ENCODE assay signal across 22 mouse cellular contexts in genomic region chr17:13819342-13819741, GRCm38 (mm10). TPM values are rescaled to one million over a fixed set of nuclear protein-coding genes. Genes with fewer than 3 reads are reported as not detected.
DNase-seq lines count a peak whose midpoint lies in the region; ATAC-seq and TF ChIP-seq lines count a peak whose summit lies in the region.
"Had no signal": no experiment of that assay in that cellular context is flagged by ENCODE, and none has a peak within 500 bp of the region (broad histone marks: within the 10 kb centered on the region; RNA-seq: fewer than 3 reads in every experiment).

No protein-coding gene starts in this region.

- no peaks in the 10 kb centered on the region for H3K9me3 ChIP-seq in liver, postnatal 0 days (ENCODE audit: low read length)
- H3K9me3 ChIP-seq: G1E had no signal

- ATAC-seq in liver, postnatal 0 days: no peak
- ATAC-seq: activated CD4-positive, CD25-positive, alpha-beta regulatory T cell, adult 4 months; CD4-positive, CD25-positive, alpha-beta regulatory T cell, adult 4 months; Patski had no signal

- H3K4me3 ChIP-seq in heart, adult 2 months: no peak overlapping the region
- H3K4me3 ChIP-seq in liver, adult 2 months (ENCODE audit: insufficient read depth, low read depth, low read length): no peak overlapping the region
- H3K4me3 ChIP-seq in liver, postnatal 0 days (ENCODE audit: low read depth, low read length): no peak overlapping the region
- H3K4me3 ChIP-seq in myocyte: no peak overlapping the region

- no peak for TF ChIP-seq EP300 in heart, adult 2 months (IDR thresholded peaks at IDR 0.05; ENCODE audit: insufficient read depth, low read depth, low read length)
- no peak for TF ChIP-seq EP300 in liver, postnatal 0 days (IDR thresholded peaks at IDR 0.05; ENCODE audit: low read depth)

- peak; percentile 16 for DNase-seq in heart, adult 11 months
- DNase-seq in heart, adult 2 months: no peak
- DNase-seq in liver, adult 2 months (ENCODE audit: extremely low read depth, low read depth, low spot score): peak; percentile 66
- DNase-seq in liver, postnatal 0 days: no peak
- no peak for DNase-seq in natural killer cell, adult 2 months (ENCODE audit: low spot score in 2 of 2)
- DNase-seq: adrenal gland, adult 2 months; adrenal gland, adult 8-10 months; adrenal gland, postnatal 10 days; adrenal gland, postnatal 14 days; adrenal gland, postnatal 25 days; adrenal gland, postnatal 36 days; B cell, adult 2 months; cerebellum, adult 11 months; cerebellum, adult 11-12 months; cerebellum, adult 18-20 months had no signal

- 89% methylated on average over 4 of the region's 4 CpGs for WGBS in heart, adult 2 months
- WGBS in liver, adult 2 months: 40% methylated on average over 4 of the region's 4 CpGs
- WGBS in liver, postnatal 0 days (ENCODE audit: insufficient replicate concordance): 81% methylated on average over 4 of the region's 4 CpGs

- H3K9ac ChIP-seq in heart, adult 2 months (ENCODE audit: low read depth, low read length): no peak overlapping the region
- no peak overlapping the region for H3K9ac ChIP-seq in liver, adult 2 months (ENCODE audit: low read depth, low read length)
- H3K9ac ChIP-seq in liver, postnatal 0 days (replicated peaks): no peak overlapping the region

- H3K27me3 ChIP-seq in heart, adult 2 months (ENCODE audit: control insufficient read depth, insufficient read depth, low read length): no peaks in the 10 kb centered on the region
- H3K27me3 ChIP-seq in liver, adult 2 months (ENCODE audit: control insufficient read depth, insufficient read depth, low read length): no peaks in the 10 kb centered on the region
- H3K27me3 ChIP-seq in liver, postnatal 0 days (ENCODE audit: insufficient read depth, low read length): no peaks in the 10 kb centered on the region
- no peaks in the 10 kb centered on the region for H3K27me3 ChIP-seq in myocyte (ENCODE audit: control insufficient read depth, insufficient read depth, insufficient read length)
- H3K27me3 ChIP-seq: CH12.LX, Patski had no signal

- no peaks in the 10 kb centered on the region; the same call in 1 of the 2 replicates for H3K36me3 ChIP-seq in heart, adult 2 months (ENCODE audit: control insufficient read depth, insufficient read depth, low read length)
- H3K36me3 ChIP-seq in liver, adult 2 months (ENCODE audit: control insufficient read depth, insufficient read depth, low read length): peaks cover 6% of the 10 kb centered on the region
- H3K36me3 ChIP-seq in liver, postnatal 0 days (replicated peaks; ENCODE audit: insufficient read depth, low read length): no peaks in the 10 kb centered on the region
- H3K36me3 ChIP-seq in myocyte (ENCODE audit: control insufficient read depth, insufficient read depth): peaks cover 8% of the 10 kb centered on the region
- H3K36me3 ChIP-seq: G1E had no signal

- H3ac ChIP-seq in myocyte (ENCODE audit: control insufficient read depth, insufficient read length): no peak overlapping the region

- H3K27ac ChIP-seq in heart, adult 2 months: no peak overlapping the region
- peak overlapping the region; percentile 71 for H3K27ac ChIP-seq in liver, adult 2 months (replicated peaks; ENCODE audit: insufficient read depth, low read depth, low read length)
- H3K27ac ChIP-seq in liver, postnatal 0 days (ENCODE audit: low read depth): no peak overlapping the region

- TF ChIP-seq POLR2A in heart, adult 2 months (IDR thresholded peaks at IDR 0.05; ENCODE audit: insufficient read depth, low read depth, low read length): no peak
- TF ChIP-seq POLR2A in liver, adult 2 months (IDR thresholded peaks at IDR 0.05; ENCODE audit: extremely low read depth, insufficient read depth, low read length): no peak
- no peak for TF ChIP-seq POLR2A in myocyte (IDR thresholded peaks at IDR 0.05; ENCODE audit: insufficient read length, low read depth)

- intact Hi-C loops in heart, adult 2 months (cut with DNase I): no loop called here

- TF ChIP-seq CTCF in heart, adult 2 months (IDR thresholded peaks at IDR 0.05): no peak
- no peak for TF ChIP-seq CTCF in liver, adult 2 months (IDR thresholded peaks at IDR 0.05; ENCODE audit: low read depth, low read length)
- no peak for TF ChIP-seq CTCF in liver, postnatal 0 days (IDR thresholded peaks at IDR 0.05; ENCODE audit: low read depth)

- no peak overlapping the region for H3K4me2 ChIP-seq in liver, postnatal 0 days (ENCODE audit: low read depth, low read length)
- peak overlapping the region; percentile 5 for H3K4me2 ChIP-seq in myocyte (ENCODE audit: low read depth)

- no peaks in the 10 kb centered on the region for H3K79me2 ChIP-seq in heart, adult 2 months (replicated peaks; ENCODE audit: control insufficient read depth, insufficient read depth, low read length)
- H3K79me2 ChIP-seq in liver, adult 2 months (ENCODE audit: control insufficient read depth, insufficient read depth, low read length): no peaks in the 10 kb centered on the region
- no peaks in the 10 kb centered on the region for H3K79me2 ChIP-seq in myocyte (ENCODE audit: control insufficient read depth, insufficient read depth)

- H3K4me1 ChIP-seq in heart, adult 2 months (ENCODE audit: control insufficient read depth, insufficient read depth, low read length): no peaks in the 10 kb centered on the region
- peaks cover 12% of the 10 kb centered on the region for H3K4me1 ChIP-seq in liver, adult 2 months (ENCODE audit: control insufficient read depth, insufficient read depth, low read length)
- no peaks in the 10 kb centered on the region for H3K4me1 ChIP-seq in liver, postnatal 0 days (ENCODE audit: insufficient read depth)

TF ChIP-seq in myocyte, 11 proteins besides CTCF, POLR2A, EP300 and RAD21:
- TF ChIP-seq MAX (IDR thresholded peaks at IDR 0.05; ENCODE audit: low read depth): no peak
- TF ChIP-seq CEBPB (IDR thresholded peaks at IDR 0.05; ENCODE audit: insufficient read depth, poor library complexity, severe bottlenecking): no peak
- no peak for TF ChIP-seq SRF (IDR thresholded peaks at IDR 0.05; ENCODE audit: control insufficient read depth, insufficient read length, low read depth)
- TF ChIP-seq REST (IDR thresholded peaks at IDR 0.05; ENCODE audit: insufficient read depth, insufficient read length): no peak
- TF ChIP-seq E2F4 (IDR thresholded peaks at IDR 0.05; ENCODE audit: insufficient read depth): no peak
- TF ChIP-seq USF1 (IDR thresholded peaks at IDR 0.05; ENCODE audit: low read depth): no peak
- peak; percentile 53 for TF ChIP-seq TCF12 (IDR thresholded peaks at IDR 0.05; ENCODE audit: insufficient read depth, poor library complexity, severe bottlenecking)
- TF ChIP-seq MYOG (IDR thresholded peaks at IDR 0.05; ENCODE audit: control insufficient read depth in 1 of 3, insufficient read depth in 1 of 3, insufficient read length in 2 of 3, low read depth in 2 of 3): peak in 1 of 3 experiments; percentile 48
- TF ChIP-seq MYOD1 (IDR thresholded peaks at IDR 0.05; ENCODE audit: control insufficient read depth in 1 of 3, insufficient read length in 2 of 3, low read depth in 2 of 3): peak in 2 of 3 experiments; percentile 64 to 65
- TF ChIP-seq POLR2AphosphoS2 (IDR thresholded peaks at IDR 0.05; ENCODE audit: insufficient read length, low read depth): no peak
- peak; percentile 46 for TF ChIP-seq TCF3 (IDR thresholded peaks at IDR 0.05; ENCODE audit: insufficient read length, low read depth)

RNA-seq across cellular contexts. Expression of gene Tcte2, which starts 57.7 kb away (rescaled TPM):
- 1 to 10 TPM; 3.8 to 6.3 TPM for total RNA-seq in heart, adult 2 months (2021)
- polyA plus RNA-seq in heart, adult 2 months (2012; rRNA removed): 2.5 and 3.5 TPM in 2 replicates
- 1.5 and 1.7 TPM in 2 replicates for total RNA-seq in liver, adult 2 months (2014; rRNA removed)
- 0.94 and 1.1 TPM in 2 replicates for polyA plus RNA-seq in liver, adult 2 months (2012; rRNA removed)
- 0.42 and 0.45 TPM in 2 replicates for polyA plus RNA-seq in liver, postnatal 0 days (2015; fragmentation: Nextera tagmentation; extraction: Ambion mirVana)
- 0.97 TPM for polyA plus RNA-seq in myocyte (2012; fragmentation: generic; extraction: Trizol)
- total RNA-seq: MEL had no signal
- polyA plus RNA-seq: activated CD4-positive, CD25-positive, alpha-beta regulatory T cell, adult 4 months; CD4-positive, CD25-positive, alpha-beta regulatory T cell, adult 4 months; G1E had no signal

RNA-seq across cellular contexts. Expression of gene Afdn, which starts 59.0 kb away (rescaled TPM):
- total RNA-seq in heart, adult 2 months (2021): 10 to 100 TPM; 60.7 to 90.9 TPM
- 36.9 and 69.6 TPM in 2 replicates for polyA plus RNA-seq in heart, adult 2 months (2012; rRNA removed)
- total RNA-seq in liver, adult 2 months (2014; rRNA removed): 40.9 and 41.3 TPM in 2 replicates
- 13.4 and 15.9 TPM in 2 replicates for polyA plus RNA-seq in liver, adult 2 months (2012; rRNA removed)
- 20.6 and 25.0 TPM in 2 replicates for polyA plus RNA-seq in liver, postnatal 0 days (2015; fragmentation: Nextera tagmentation; extraction: Ambion mirVana)
- polyA plus RNA-seq in myocyte (2012; fragmentation: generic; extraction: Trizol): 22.1 TPM

Comparison
In these comparisons a context has a peak if more than half of its experiments do, and no peak if none do; other contexts are left out.
1. DNase-seq: peak in heart, adult 11 months (single experiment) and liver, adult 2 months (single experiment); none in heart, adult 2 months (0 of 2), liver, postnatal 0 days (single experiment) and natural killer cell, adult 2 months (0 of 2).